Mouse (Mus musculus) liver, embryonic 15.5 days (tissue): ENCODE measurements around the gene Retreg1. TPM values are rescaled to one million over a fixed set of nuclear protein-coding genes. Genes with fewer than 3 reads are reported as not detected.

Source experiments
- ATAC-seq: fragments of 200-750 bp; cut with Nextera tagmentation; 2 replicates; pipeline ENCODE4 v1.8.0; 2017; ENCODE audit warnings: moderate number of reproducible peaks, mild to moderate bottlenecking, moderate library complexity; ENCODE audit not compliant: insufficient read depth
- H3K27ac ChIP-seq: fragments of 300-500 bp; sonication (generic); replicated peaks from 2 replicates; pipeline ENCODE4 v1.5.1; 2015; ENCODE audit warnings: mild to moderate bottlenecking, inconsistent platforms
- H3K27me3 ChIP-seq: fragments of 300-500 bp; sonication (generic); 2 replicates; pipeline ENCODE4 v1.6.1; 2015; ENCODE audit warnings: mild to moderate bottlenecking, inconsistent platforms
- H3K36me3 ChIP-seq: fragments of 300-500 bp; sonication (generic); replicated peaks from 2 replicates; pipeline ENCODE4 v1.6.1; 2015; ENCODE audit warnings: moderate library complexity, mild to moderate bottlenecking, inconsistent platforms
- H3K4me1 ChIP-seq: fragments of 300-500 bp; sonication (generic); replicated peaks from 2 replicates; pipeline ENCODE4 v1.6.1; 2015; ENCODE audit warnings: inconsistent platforms
- H3K4me2 ChIP-seq: fragments of 300-500 bp; sonication (generic); 2 replicates; pipeline ENCODE4 v1.6.1; 2015; ENCODE audit warnings: moderate library complexity, mild to moderate bottlenecking, inconsistent platforms
- H3K4me3 ChIP-seq: fragments of 300-500 bp; sonication (generic); replicated peaks from 2 replicates; pipeline ENCODE4 v1.5.1; 2015; ENCODE audit warnings: mild to moderate bottlenecking, inconsistent platforms
- H3K9ac ChIP-seq: fragments of 300-500 bp; sonication (generic); 2 replicates; pipeline ENCODE4 v1.6.1; 2015; ENCODE audit warnings: moderate library complexity, mild to moderate bottlenecking, inconsistent platforms
- H3K9me3 ChIP-seq: fragments of 300-500 bp; sonication (generic); replicated peaks from 2 replicates; pipeline ENCODE4 v1.6.1; 2016; ENCODE audit warnings: inconsistent platforms
- WGBS: fragments of 180-500 bp; shearing (Covaris S2); methylation state at CpG from one replicate; pipeline ENCODE4 v1.1.7; 2015; ENCODE audit warnings: mixed read lengths; ENCODE audit not compliant: insufficient replicate concordance; 5-methylcytosine and 5-hydroxymethylcytosine counted together
- polyA plus RNA-seq: library from polyadenylated mRNA; unstranded; fragments of >200 nt; fragmentation: Nextera tagmentation; extraction: Ambion mirVana; gene quantifications from 2 replicates; pipeline ENCODE4 v1.2.1, GENCODE M21; 2015

The Retreg1 gene
- polyA plus RNA-seq, 1 experiment from 2014 or later = 4.7 TPM

- peaks cover 3% of the 10 kb centered on the region; the same call in 1 of the 2 replicates for H3K4me1 ChIP-seq
- 30% methylated on average over 3 of the region's 3 CpGs for WGBS
- no peaks in the 10 kb centered on the region for H3K27me3 ChIP-seq
- no peak overlapping the region for H3K9ac ChIP-seq
- no peak overlapping the region for H3K4me3 ChIP-seq
- no peaks in the 10 kb centered on the region for H3K9me3 ChIP-seq
- no peak overlapping the region for H3K4me2 ChIP-seq
- no peaks in the 10 kb centered on the region for H3K36me3 ChIP-seq
- no peak for ATAC-seq
- H3K27ac ChIP-seq = no peak overlapping the region
Measured at GRCm38 (mm10) chr15:25859469-25859868, 16.5 kb downstream of the Retreg1 start.

DNA sequence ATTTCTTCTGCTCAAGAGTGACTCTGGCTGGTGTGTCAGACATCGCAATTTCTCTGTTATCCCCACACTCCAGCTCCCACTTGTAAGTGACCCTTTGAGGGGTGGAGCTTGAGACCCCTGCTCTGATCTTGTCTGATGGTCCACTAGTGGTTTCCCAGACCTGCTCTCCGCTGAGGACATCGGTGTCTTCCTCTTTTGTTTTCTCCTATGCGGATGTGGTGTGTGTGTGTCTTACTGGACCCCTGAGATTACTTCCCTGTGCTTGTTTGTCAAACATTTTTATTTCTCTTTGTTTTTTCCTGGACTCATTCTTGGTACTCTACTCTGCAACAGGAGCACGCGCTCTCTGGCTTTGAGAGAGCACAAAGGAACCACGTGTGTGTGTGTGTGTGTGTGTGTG lies 18.9 kb downstream of the Retreg1 start:
- Histone ChIP-seq H3K36me3 (no peaks in the 10 kb centered on the region), H3K4me3 (no peak overlapping the region), H3K4me1 (peaks cover 3% of the 10 kb centered on the region; the same call in 1 of the 2 replicates), H3K27ac (no peak overlapping the region), H3K4me2 (no peak overlapping the region), H3K9ac (no peak overlapping the region), H3K9me3 (no peaks in the 10 kb centered on the region), H3K27me3 (no peaks in the 10 kb centered on the region)
- no peak for ATAC-seq
- 50% methylated on average over 7 of the region's 7 CpGs for WGBS

- Histone ChIP-seq H3K9ac (no peak overlapping the region), H3K36me3 (no peaks in the 10 kb centered on the region), H3K4me3 (no peak overlapping the region), H3K4me1 (no peaks in the 10 kb centered on the region), H3K27ac (no peak overlapping the region), H3K27me3 (no peaks in the 10 kb centered on the region), H3K9me3 (no peaks in the 10 kb centered on the region), H3K4me2 (no peak overlapping the region)
- WGBS = 54% methylated on average over 3 of the region's 3 CpGs
- no peak for ATAC-seq
Measured at GRCm38 (mm10) chr15:25865605-25866004, 22.6 kb downstream of the Retreg1 start.

GRCm38 (mm10) chr15:25866106-25866505 lies 23.1 kb downstream of the Retreg1 start:
- Histone ChIP-seq H3K4me1 (no peaks in the 10 kb centered on the region), H3K27ac (no peak overlapping the region), H3K9me3 (no peaks in the 10 kb centered on the region), H3K4me3 (no peak overlapping the region), H3K27me3 (no peaks in the 10 kb centered on the region), H3K4me2 (no peak overlapping the region), H3K36me3 (no peaks in the 10 kb centered on the region), H3K9ac (no peak overlapping the region)
- no peak for ATAC-seq
- 64% methylated on average over 6 of the region's 6 CpGs for WGBS

GRCm38 (mm10) chr15:25869129-25869528 lies 26.1 kb downstream of the Retreg1 start:
- H3K9me3 ChIP-seq = no peaks in the 10 kb centered on the region
- no peak overlapping the region for H3K27ac ChIP-seq
- no peak overlapping the region for H3K9ac ChIP-seq
- WGBS = 57% methylated on average over 5 of the region's 5 CpGs
- no peak overlapping the region for H3K4me3 ChIP-seq
- ATAC-seq = no peak
- H3K36me3 ChIP-seq = no peaks in the 10 kb centered on the region
- H3K27me3 ChIP-seq = no peaks in the 10 kb centered on the region
- H3K4me2 ChIP-seq = no peak overlapping the region
- H3K4me1 ChIP-seq = 0 out of 2 replicates have a peak, but pooled peaks cover 4% of the 10 kb centered on the region

- 50% methylated on average over 7 of the region's 7 CpGs for WGBS
Measured at GRCm38 (mm10) chr15:25871470-25871869, 28.5 kb downstream of the Retreg1 start.

DNA sequence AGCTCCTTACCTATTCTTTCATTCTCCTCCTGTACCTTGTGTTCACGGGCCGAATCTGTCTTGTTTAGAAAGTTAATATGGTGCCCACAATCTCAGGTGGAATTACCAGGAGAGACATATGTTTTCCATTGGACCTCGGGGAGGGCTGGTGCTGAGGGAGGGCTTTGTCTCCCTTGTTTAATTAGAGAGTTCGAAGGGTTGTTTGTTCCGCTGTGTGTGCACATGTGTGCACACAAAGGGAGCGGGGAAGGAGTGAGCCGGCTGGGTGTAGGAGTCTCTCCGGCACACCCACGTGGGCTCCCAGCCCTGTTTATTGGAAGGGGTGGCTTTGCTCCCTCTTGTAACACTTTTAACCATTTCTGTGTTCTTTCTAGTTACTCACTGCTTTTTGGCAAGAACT lies 29.1 kb downstream of the Retreg1 start:
- no peaks in the 10 kb centered on the region for H3K27me3 ChIP-seq
- no peaks in the 10 kb centered on the region for H3K9me3 ChIP-seq
- WGBS = 75% methylated on average over 9 of the region's 9 CpGs
- no peak overlapping the region for H3K4me3 ChIP-seq
- no peak overlapping the region for H3K27ac ChIP-seq
- no peak overlapping the region for H3K9ac ChIP-seq
- no peak overlapping the region for H3K4me2 ChIP-seq
- no peaks in the 10 kb centered on the region for H3K36me3 ChIP-seq
- 0 out of 2 replicates have a peak, but pooled peaks cover 4% of the 10 kb centered on the region for H3K4me1 ChIP-seq
- no peak for ATAC-seq

More at GRCm38 (mm10) chr15:25871470-25871869, 28.5 kb downstream of the Retreg1 start:
- H3K4me3 ChIP-seq = no peak overlapping the region
- H3K36me3 ChIP-seq = no peaks in the 10 kb centered on the region
- no peak overlapping the region for H3K27ac ChIP-seq
- no peak overlapping the region for H3K4me2 ChIP-seq
- no peak overlapping the region for H3K9ac ChIP-seq
- H3K9me3 ChIP-seq = no peaks in the 10 kb centered on the region
- no peak for ATAC-seq
- no peaks in the 10 kb centered on the region for H3K27me3 ChIP-seq
- 0 out of 2 replicates have a peak, but pooled peaks cover 4% of the 10 kb centered on the region for H3K4me1 ChIP-seq

- no peaks in the 10 kb centered on the region for H3K36me3 ChIP-seq
- 74% methylated on average over 9 of the region's 9 CpGs for WGBS
- no peak overlapping the region for H3K4me2 ChIP-seq
- H3K4me3 ChIP-seq = no peak overlapping the region
- H3K9ac ChIP-seq = no peak overlapping the region
- H3K4me1 ChIP-seq = 0 out of 2 replicates have a peak, but pooled peaks cover 4% of the 10 kb centered on the region
- ATAC-seq = no peak
- no peaks in the 10 kb centered on the region for H3K9me3 ChIP-seq
- H3K27me3 ChIP-seq = no peaks in the 10 kb centered on the region
- no peak overlapping the region for H3K27ac ChIP-seq
Measured at GRCm38 (mm10) chr15:25872657-25873056, 29.7 kb downstream of the Retreg1 start.

- H3K4me3 ChIP-seq = no peak overlapping the region
- no peak for ATAC-seq
- H3K9ac ChIP-seq = no peak overlapping the region
- H3K4me1 ChIP-seq = 0 out of 2 replicates have a peak, but pooled peaks cover 4% of the 10 kb centered on the region
- H3K4me2 ChIP-seq = no peak overlapping the region
- WGBS = 42% methylated on average over 1 of the region's 1 CpGs
- no peaks in the 10 kb centered on the region for H3K36me3 ChIP-seq
- no peaks in the 10 kb centered on the region for H3K27me3 ChIP-seq
- no peaks in the 10 kb centered on the region for H3K9me3 ChIP-seq
- H3K27ac ChIP-seq = no peak overlapping the region
Measured at GRCm38 (mm10) chr15:25873536-25873935, 30.6 kb downstream of the Retreg1 start.

GRCm38 (mm10) chr15:25876601-25877161 lies 33.7 kb downstream of the Retreg1 start:
- 0 out of 2 replicates have a peak, but pooled peaks cover 4% of the 10 kb centered on the region for H3K4me1 ChIP-seq
- no peak for ATAC-seq
- H3K36me3 ChIP-seq = no peaks in the 10 kb centered on the region
- H3K9me3 ChIP-seq = no peaks in the 10 kb centered on the region
- H3K4me3 ChIP-seq = no peak overlapping the region
- H3K9ac ChIP-seq = no peak overlapping the region
- WGBS = 56% methylated on average over 15 of the region's 15 CpGs
- H3K27ac ChIP-seq = no peak overlapping the region
- H3K4me2 ChIP-seq = no peak overlapping the region
- no peaks in the 10 kb centered on the region for H3K27me3 ChIP-seq

DNA sequence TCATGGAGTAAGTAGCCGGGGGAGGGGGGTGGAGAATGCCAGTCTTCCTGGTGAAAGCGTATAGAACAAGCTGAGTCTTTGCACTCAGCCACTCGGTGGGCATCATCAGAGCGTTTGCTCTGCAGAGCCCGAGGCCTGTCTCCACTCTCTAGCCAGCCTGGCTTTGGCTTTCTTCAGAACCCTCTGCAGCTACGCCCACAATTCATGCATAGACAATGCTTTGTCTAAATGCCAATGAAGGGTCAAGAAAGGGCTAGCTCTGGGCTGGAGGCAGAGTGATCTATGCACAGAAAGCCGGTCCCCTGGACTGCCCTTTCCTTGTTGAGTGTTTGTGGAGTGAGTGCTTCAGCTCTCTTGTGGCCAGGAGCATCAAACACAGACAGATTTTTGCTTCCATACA lies 34.8 kb downstream of the Retreg1 start:
- Histone ChIP-seq H3K9me3 (no peaks in the 10 kb centered on the region), H3K36me3 (no peaks in the 10 kb centered on the region), H3K4me2 (no peak overlapping the region), H3K4me3 (no peak overlapping the region), H3K4me1 (no peaks in the 10 kb centered on the region), H3K27me3 (no peaks in the 10 kb centered on the region), H3K27ac (no peak overlapping the region), H3K9ac (no peak overlapping the region)
- no peak for ATAC-seq
- 67% methylated on average over 7 of the region's 7 CpGs for WGBS

DNA sequence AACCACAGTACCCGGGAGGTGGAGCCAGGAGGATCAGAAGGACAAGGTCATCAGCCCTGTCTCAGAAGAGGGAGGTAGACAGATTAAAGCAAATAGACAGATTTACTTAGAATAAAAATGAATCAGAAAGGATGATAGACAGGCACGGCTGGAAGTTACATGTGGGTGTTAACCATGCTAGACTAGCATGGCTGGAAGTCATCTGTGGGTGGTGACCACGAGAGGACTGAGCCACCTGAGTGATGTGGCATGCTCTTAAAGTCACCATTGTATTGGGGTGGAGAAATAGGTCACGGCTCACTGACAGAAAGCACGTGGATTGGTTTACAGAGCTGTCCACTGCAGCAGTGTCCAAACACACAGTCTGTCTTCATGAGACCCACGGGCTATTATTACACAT lies 36.2 kb downstream of the Retreg1 start:
- Histone ChIP-seq H3K4me3 (no peak overlapping the region), H3K9ac (no peak overlapping the region), H3K36me3 (no peaks in the 10 kb centered on the region), H3K4me1 (no peaks in the 10 kb centered on the region), H3K27ac (no peak overlapping the region), H3K9me3 (no peaks in the 10 kb centered on the region), H3K27me3 (no peaks in the 10 kb centered on the region), H3K4me2 (no peak overlapping the region)
- WGBS = 55% methylated on average over 6 of the region's 6 CpGs
- no peak for ATAC-seq
